In genomic region chr11:6680397-6680818, GRCm38 (mm10) we compare ENCODE assay signal across 8 mouse cellular contexts. TPM values are rescaled to one million over a fixed set of nuclear protein-coding genes. Genes with fewer than 3 reads are reported as not detected.
DNase-seq lines count a peak whose midpoint lies in the region; ATAC-seq lines count a peak whose summit lies in the region.

No protein-coding gene starts in this region.

- no peaks in the 10 kb centered on the region for H3K27me3 ChIP-seq in embryonic facial prominence, embryonic 14.5 days (replicated peaks; ENCODE audit: control insufficient read depth, insufficient read depth, low read length)
- no peaks in the 10 kb centered on the region for H3K27me3 ChIP-seq in limb, embryonic 11.5 days (ENCODE audit: control insufficient read depth, insufficient read depth, low read length)

- no peaks in the 10 kb centered on the region for H3K9me3 ChIP-seq in embryonic facial prominence, embryonic 14.5 days (ENCODE audit: control insufficient read depth, low read length)
- no peaks in the 10 kb centered on the region for H3K9me3 ChIP-seq in limb, embryonic 11.5 days (ENCODE audit: control insufficient read depth, low read length)

- H3K4me3 ChIP-seq in embryonic facial prominence, embryonic 14.5 days (ENCODE audit: low read depth, low read length), result no peak overlapping the region
- H3K4me3 ChIP-seq in limb, embryonic 11.5 days (ENCODE audit: low read depth, low read length), result no peak overlapping the region

- peak overlapping the region; percentile 15; the same call in 1 of the 2 replicates for H3K4me2 ChIP-seq in embryonic facial prominence, embryonic 14.5 days (ENCODE audit: low read depth, low read length)
- peak overlapping the region; percentile 12; the same call in 1 of the 2 replicates for H3K4me2 ChIP-seq in limb, embryonic 11.5 days (ENCODE audit: low read depth, severe bottlenecking)

- WGBS in embryonic facial prominence, embryonic 14.5 days, result 32% methylated on average over 10 of the region's 10 CpGs
- 20% methylated on average over 10 of the region's 10 CpGs for WGBS in limb, embryonic 11.5 days

- ATAC-seq in activated CD4-positive, CD25-positive, alpha-beta regulatory T cell, adult 4 months, result peak; percentile 38
- ATAC-seq in embryonic facial prominence, embryonic 14.5 days (ENCODE audit: low read depth), result no peak
- peak; percentile 57 to 60 for ATAC-seq in hematopoietic stem cell, adult 5-6 weeks (replicated peaks in 1 of 2; ENCODE audit: insufficient read depth in 1 of 2, low FRiP score in 2 of 2, low TSS enrichment in 1 of 2, low read depth in 1 of 2, poor library complexity in 2 of 2, severe bottlenecking in 2 of 2)
- peak; percentile 68; the same call in 1 of the 2 replicates for ATAC-seq in limb, embryonic 11.5 days (ENCODE audit: insufficient number of reproducible peaks, low FRiP score, low TSS enrichment, low read depth)
- ATAC-seq in monocyte, adult 5-6 weeks (replicated peaks; ENCODE audit: insufficient number of reproducible peaks, low FRiP score, low TSS enrichment, poor library complexity, severe bottlenecking), result peak; percentile 23; the same call in 1 of the 2 replicates

- no peak overlapping the region; the same call in 1 of the 2 replicates for H3K27ac ChIP-seq in embryonic facial prominence, embryonic 14.5 days (replicated peaks; ENCODE audit: low read depth, low read length)
- no peak overlapping the region for H3K27ac ChIP-seq in limb, embryonic 11.5 days (replicated peaks; ENCODE audit: low read depth, low read length)

- H3K36me3 ChIP-seq in embryonic facial prominence, embryonic 14.5 days (ENCODE audit: control insufficient read depth, insufficient read depth, low read length), result no peaks in the 10 kb centered on the region
- H3K36me3 ChIP-seq in limb, embryonic 11.5 days (ENCODE audit: control insufficient read depth, insufficient read depth, low read length), result no peaks in the 10 kb centered on the region

- peak; percentile 59 for DNase-seq in embryonic facial prominence, embryonic 14.5 days (ENCODE audit: low spot score)
- DNase-seq in limb, embryonic 11.5 days (ENCODE audit: low spot score), result peak; percentile 77
- DNase-seq in urinary bladder, postnatal 4 days (ENCODE audit: low spot score in 2 of 2), result peak; percentile 54 to 69
- DNase-seq in cerebellum, postnatal 36 days, result no peak
- no peak for DNase-seq in layer of hippocampus, adult 8-10 months (ENCODE audit: low spot score in 2 of 2)

- 0 out of 2 replicates have a peak overlapping the region, but pooled peaks have one; percentile 14 for H3K9ac ChIP-seq in embryonic facial prominence, embryonic 14.5 days (ENCODE audit: low read depth, low read length)
- H3K9ac ChIP-seq in limb, embryonic 11.5 days (ENCODE audit: low read length), result 0 out of 2 replicates have a peak overlapping the region, but pooled peaks have one; percentile 27

- no peaks in the 10 kb centered on the region for H3K4me1 ChIP-seq in embryonic facial prominence, embryonic 14.5 days (ENCODE audit: control insufficient read depth, insufficient read depth, low read length)
- no peaks in the 10 kb centered on the region for H3K4me1 ChIP-seq in limb, embryonic 11.5 days (ENCODE audit: control insufficient read depth, insufficient read depth, low read length)

RNA-seq across cellular contexts. Expression of gene Ramp3, which starts 22.1 kb away (rescaled TPM):
- 1 to 10 TPM; 8.0 to 8.6 TPM for polyA plus RNA-seq in activated CD4-positive, CD25-positive, alpha-beta regulatory T cell, adult 4 months (2017; shearing (Covaris generic))
- 12.2 and 15.1 TPM in 2 replicates for polyA plus RNA-seq in embryonic facial prominence, embryonic 14.5 days (2014; fragmentation: Nextera tagmentation; extraction: Ambion mirVana)
- total RNA-seq in hematopoietic stem cell, adult 5-6 weeks (2017), result 0.25 TPM in 1 of 2 replicates, not detected in the other
- polyA plus RNA-seq in limb, embryonic 11.5 days (2014; fragmentation: Nextera tagmentation; extraction: Ambion mirVana), result 2.1 and 3.5 TPM in 2 replicates
- not detected in 3 replicates for total RNA-seq in monocyte, adult 5-6 weeks (2017)
- total RNA-seq in layer of hippocampus, adult 8-10 months (2022), result 1 to 10 TPM; 4.8 to 7.3 (median 6.9) TPM

RNA-seq across cellular contexts. Expression of gene Wap, which starts 42.0 kb away (rescaled TPM):
- polyA plus RNA-seq in activated CD4-positive, CD25-positive, alpha-beta regulatory T cell, adult 4 months (2017; shearing (Covaris generic)), result not detected
- not detected in 2 replicates for polyA plus RNA-seq in embryonic facial prominence, embryonic 14.5 days (2014; fragmentation: Nextera tagmentation; extraction: Ambion mirVana)
- total RNA-seq in hematopoietic stem cell, adult 5-6 weeks (2017), result not detected in 2 replicates
- polyA plus RNA-seq in limb, embryonic 11.5 days (2014; fragmentation: Nextera tagmentation; extraction: Ambion mirVana), result not detected in 2 replicates
- total RNA-seq in monocyte, adult 5-6 weeks (2017), result not detected in 3 replicates
- total RNA-seq in layer of hippocampus, adult 8-10 months (2022), result not detected

RNA-seq across cellular contexts. Expression of gene Tbrg4, which starts 54.5 kb away (rescaled TPM):
- polyA plus RNA-seq in activated CD4-positive, CD25-positive, alpha-beta regulatory T cell, adult 4 months (2017; shearing (Covaris generic)), result 10 to 100 TPM; 21.6 to 33.6 TPM
- polyA plus RNA-seq in embryonic facial prominence, embryonic 14.5 days (2014; fragmentation: Nextera tagmentation; extraction: Ambion mirVana), result 33.7 and 35.7 TPM in 2 replicates
- total RNA-seq in hematopoietic stem cell, adult 5-6 weeks (2017), result 19.9 and 36.6 TPM in 2 replicates
- 40.0 and 46.3 TPM in 2 replicates for polyA plus RNA-seq in limb, embryonic 11.5 days (2014; fragmentation: Nextera tagmentation; extraction: Ambion mirVana)
- 14.7 to 21.2 TPM (median 15.2 TPM) in 3 replicates for total RNA-seq in monocyte, adult 5-6 weeks (2017)
- 10 to 100 TPM; 45.5 to 52.5 (median 48.4) TPM for total RNA-seq in layer of hippocampus, adult 8-10 months (2022)

Comparison
In these comparisons a context has a peak if more than half of its experiments do, and no peak if none do; other contexts are left out.
1. DNase-seq: peak in embryonic facial prominence, embryonic 14.5 days (single experiment), limb, embryonic 11.5 days (single experiment) and urinary bladder, postnatal 4 days (2 of 2); none in cerebellum, postnatal 36 days (0 of 2) and layer of hippocampus, adult 8-10 months (0 of 2).